Mouse (Mus musculus) midbrain, embryonic 11.5 days (tissue): ENCODE data around the gene Cdkn1a. TPM values are rescaled to one million over a fixed set of nuclear protein-coding genes. Genes with fewer than 3 reads are reported as not detected.
A peak's percentile ranks its signal among the peaks of the same experiment; 100 is the strongest.

Experiments
- ATAC-seq: fragments of 200-750 bp; cut with Nextera tagmentation; 2 replicates; pipeline ENCODE4 v1.8.0; 2017; ENCODE audit warnings: moderate TSS enrichment, moderate library complexity; ENCODE audit not compliant: low FRiP score
- DNase-seq: peaks from one replicate; pipeline ENCODE4 v3.0.0; 2015; ENCODE audit warnings: low spot score; ENCODE audit errors: missing footprints
- H3K27ac ChIP-seq: fragments of 300-500 bp; sonication (generic); 2 replicates; pipeline ENCODE4 v1.5.1; 2014; ENCODE audit warnings: low read depth, low read length
- H3K27me3 ChIP-seq: fragments of 300-500 bp; sonication (generic); 2 replicates; pipeline ENCODE4 v1.6.1; 2014; ENCODE audit warnings: mild to moderate bottlenecking, low read length, moderate library complexity, mixed read lengths; ENCODE audit not compliant: control insufficient read depth, insufficient read depth
- H3K36me3 ChIP-seq: fragments of 300-500 bp; sonication (generic); 2 replicates; pipeline ENCODE4 v1.6.1; 2014; ENCODE audit warnings: mild to moderate bottlenecking, low read length, moderate library complexity, mixed read lengths; ENCODE audit not compliant: control insufficient read depth, insufficient read depth
- H3K4me1 ChIP-seq: fragments of 300-500 bp; sonication (generic); 2 replicates; pipeline ENCODE4 v1.6.1; 2014; ENCODE audit warnings: low read length; ENCODE audit not compliant: control insufficient read depth, insufficient read depth
- H3K4me2 ChIP-seq: fragments of 300-500 bp; sonication (generic); 2 replicates; pipeline ENCODE4 v1.6.1; 2014; ENCODE audit warnings: mild to moderate bottlenecking, moderate library complexity
- H3K4me3 ChIP-seq: fragments of 300-500 bp; sonication (generic); 2 replicates; pipeline ENCODE4 v1.5.1; 2014; ENCODE audit warnings: low read depth, low read length
- H3K9ac ChIP-seq: fragments of 300-500 bp; sonication (generic); 2 replicates; pipeline ENCODE4 v1.6.1; 2014; ENCODE audit warnings: low read length
- H3K9me3 ChIP-seq: fragments of 300-500 bp; sonication (generic); 2 replicates; pipeline ENCODE4 v1.6.1; 2016; ENCODE audit warnings: low read length; ENCODE audit not compliant: control insufficient read depth
- WGBS: fragments of 180-500 bp; shearing (Covaris S2); extraction: QIAGEN DNeasy Blood & Tissue Kit; methylation state at CpG from one replicate; pipeline ENCODE4 v1.1.7; 2014; 5-methylcytosine and 5-hydroxymethylcytosine counted together
- polyA plus RNA-seq: library from polyadenylated mRNA; unstranded; fragments of >200 nt; fragmentation: Nextera tagmentation; extraction: Ambion mirVana; gene quantifications from 2 replicates; pipeline ENCODE4 v1.2.1, GENCODE M21; 2014

Cdkn1a gene
- polyA plus RNA-seq, 1 experiment from 2014 or later: 16.1 TPM

DNA sequence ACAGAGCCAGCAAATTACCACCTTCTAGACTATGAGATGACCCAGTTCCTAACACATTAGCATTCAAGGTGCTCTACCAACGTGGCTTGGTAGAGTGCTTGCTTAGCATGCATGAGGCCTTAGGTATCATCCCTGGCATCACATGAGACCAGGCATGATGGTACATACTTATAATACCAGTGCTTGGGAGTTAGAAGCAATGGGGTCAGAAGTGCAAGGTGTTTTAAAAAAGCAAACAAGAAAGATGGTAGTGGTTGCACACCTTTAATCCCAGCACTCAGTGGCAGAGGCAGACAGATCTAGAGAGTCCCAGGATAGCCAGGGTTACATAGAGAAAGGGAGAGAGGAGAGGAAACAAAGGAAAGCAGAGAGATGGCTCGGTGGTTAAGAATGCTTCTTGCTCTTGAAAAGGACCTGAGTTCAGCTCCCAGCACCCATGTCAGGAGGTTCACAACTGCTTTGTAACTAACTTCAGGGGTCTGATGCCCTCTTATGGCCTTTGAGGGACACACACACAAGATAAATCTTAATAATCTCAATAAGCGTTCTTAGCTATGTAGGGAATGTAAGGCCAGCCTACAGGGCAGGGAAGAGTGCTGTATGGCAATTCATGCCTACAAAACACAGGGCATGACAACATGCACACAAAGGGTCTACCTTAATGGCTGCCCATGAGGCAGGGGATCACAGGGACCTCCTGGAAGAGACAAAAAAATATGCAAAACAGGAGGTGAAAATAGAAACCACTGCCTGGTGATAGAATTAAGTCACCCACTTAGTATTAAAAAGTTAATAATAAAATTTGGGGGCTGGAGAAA is 42.9 kb upstream of the Cdkn1a start:
- no peak for DNase-seq
- Histone ChIP-seq H3K4me1 (no peaks in the 10 kb centered on the region), H3K4me3 (no peak overlapping the region), H3K4me2 (no peak overlapping the region), H3K36me3 (peaks cover 20% of the 10 kb centered on the region), H3K27ac (no peak overlapping the region), H3K9ac (no peak overlapping the region), H3K9me3 (no peaks in the 10 kb centered on the region), H3K27me3 (no peaks in the 10 kb centered on the region)
- 67% methylated on average over 3 of the region's 3 CpGs for WGBS
- no peak for ATAC-seq

GRCm38 (mm10) chr17:29048748-29049507 is 41.8 kb upstream of the Cdkn1a start:
- Histone ChIP-seq H3K9ac (no peak overlapping the region), H3K9me3 (no peaks in the 10 kb centered on the region), H3K4me3 (no peak overlapping the region), H3K4me2 (no peak overlapping the region), H3K4me1 (no peaks in the 10 kb centered on the region), H3K27me3 (no peaks in the 10 kb centered on the region), H3K36me3 (peaks cover 14% of the 10 kb centered on the region), H3K27ac (no peak overlapping the region)
- DNase-seq (peak; percentile 98), ATAC-seq (peak; percentile 49; the same call in 1 of the 2 replicates)
- WGBS: 27% methylated on average over 13 of the region's 13 CpGs

DNA sequence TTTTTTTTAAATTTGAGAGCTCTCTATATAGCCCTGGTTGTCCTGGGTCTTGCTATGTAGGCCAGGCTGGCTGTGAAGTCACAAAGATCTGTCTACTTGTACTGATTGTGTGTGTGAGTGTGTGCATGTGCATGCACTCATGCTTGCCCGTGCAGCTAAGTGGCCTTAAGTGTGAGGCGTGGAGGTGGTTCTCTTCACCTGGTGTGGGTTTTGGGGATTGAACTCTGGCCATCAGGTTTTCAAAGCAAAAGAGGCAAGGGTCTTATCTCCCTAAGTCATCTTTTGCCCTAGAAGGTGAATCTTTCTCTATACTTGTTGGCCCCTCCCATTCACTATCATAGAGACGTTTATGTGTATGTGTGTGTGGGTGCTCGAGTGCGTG is 41.3 kb upstream of the Cdkn1a start:
- H3K9ac ChIP-seq: no peak overlapping the region
- DNase-seq (no peak), ATAC-seq (no peak)
- H3K4me3 ChIP-seq: no peak overlapping the region
- no peaks in the 10 kb centered on the region for H3K27me3 ChIP-seq
- no peaks in the 10 kb centered on the region for H3K4me1 ChIP-seq
- H3K9me3 ChIP-seq: no peaks in the 10 kb centered on the region
- whole genome bisulfite sequencing: 83% methylated on average over 5 of the region's 5 CpGs
- H3K36me3 ChIP-seq: peaks cover 11% of the 10 kb centered on the region
- H3K4me2 ChIP-seq: no peak overlapping the region
- H3K27ac ChIP-seq: no peak overlapping the region

- Histone ChIP-seq H3K27me3 (no peaks in the 10 kb centered on the region), H3K4me3 (no peak overlapping the region), H3K4me1 (no peaks in the 10 kb centered on the region), H3K27ac (no peak overlapping the region), H3K36me3 (peaks cover 10% of the 10 kb centered on the region), H3K4me2 (no peak overlapping the region), H3K9me3 (no peaks in the 10 kb centered on the region), H3K9ac (no peak overlapping the region)
- no peak for DNase-seq
- ATAC-seq: no peak
- WGBS: 91% methylated on average over 7 of the region's 7 CpGs
Measured at GRCm38 (mm10) chr17:29049923-29050322, 40.9 kb upstream of the Cdkn1a start.

DNA sequence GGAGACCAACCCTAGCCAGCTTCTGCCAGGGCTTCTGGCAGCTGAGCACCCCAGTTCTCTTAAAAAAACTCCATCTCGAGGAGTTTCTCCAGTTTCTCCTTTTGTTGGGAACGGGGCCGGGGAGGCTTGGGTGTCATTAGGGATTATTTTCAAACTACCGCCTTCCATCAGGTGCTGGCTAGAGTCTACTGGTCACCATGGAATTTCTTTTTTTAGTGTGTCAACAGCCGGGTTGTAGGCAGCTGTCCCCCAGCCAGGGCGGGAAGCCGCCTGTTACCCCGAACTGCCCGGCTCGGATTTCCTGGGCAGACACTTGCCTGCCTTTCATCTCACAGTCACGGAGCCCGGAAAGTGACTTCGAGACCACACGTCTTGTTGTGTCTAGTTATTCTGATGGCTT is 40.0 kb upstream of the Cdkn1a start:
- 60% methylated on average over 14 of the region's 14 CpGs for WGBS
- Histone ChIP-seq H3K27ac (no peak overlapping the region), H3K9ac (no peak overlapping the region), H3K9me3 (no peaks in the 10 kb centered on the region), H3K36me3 (peaks cover 6% of the 10 kb centered on the region; the same call in 1 of the 2 replicates), H3K27me3 (no peaks in the 10 kb centered on the region), H3K4me1 (no peaks in the 10 kb centered on the region), H3K4me3 (no peak overlapping the region), H3K4me2 (no peak overlapping the region)
- DNase-seq (no peak), ATAC-seq (no peak)

GRCm38 (mm10) chr17:29053067-29053466 is 37.7 kb upstream of the Cdkn1a start:
- no peak overlapping the region for H3K4me3 ChIP-seq
- ATAC-seq: no peak
- no peaks in the 10 kb centered on the region for H3K9me3 ChIP-seq
- no peaks in the 10 kb centered on the region for H3K27me3 ChIP-seq
- no peak for DNase-seq
- H3K4me1 ChIP-seq: peaks cover 5% of the 10 kb centered on the region
- no peak overlapping the region for H3K4me2 ChIP-seq
- WGBS: 88% methylated on average over 6 of the region's 6 CpGs
- no peak overlapping the region for H3K9ac ChIP-seq
- no peaks in the 10 kb centered on the region for H3K36me3 ChIP-seq
- H3K27ac ChIP-seq: no peak overlapping the region

- Histone ChIP-seq H3K9me3 (no peaks in the 10 kb centered on the region), H3K4me2 (no peak overlapping the region), H3K4me3 (no peak overlapping the region), H3K27ac (no peak overlapping the region), H3K4me1 (peaks cover 5% of the 10 kb centered on the region), H3K36me3 (no peaks in the 10 kb centered on the region), H3K27me3 (no peaks in the 10 kb centered on the region), H3K9ac (no peak overlapping the region)
- ATAC-seq (no peak), DNase-seq (no peak)
- WGBS: 80% methylated on average over 7 of the region's 7 CpGs
Measured at GRCm38 (mm10) chr17:29053841-29054240, 36.9 kb upstream of the Cdkn1a start.

GRCm38 (mm10) chr17:29054429-29054828 is 36.3 kb upstream of the Cdkn1a start:
- H3K4me1 ChIP-seq: peaks cover 5% of the 10 kb centered on the region
- ATAC-seq (no peak), DNase-seq (no peak)
- no peak overlapping the region for H3K27ac ChIP-seq
- H3K36me3 ChIP-seq: no peaks in the 10 kb centered on the region
- no peaks in the 10 kb centered on the region for H3K27me3 ChIP-seq
- no peaks in the 10 kb centered on the region for H3K9me3 ChIP-seq
- H3K4me3 ChIP-seq: no peak overlapping the region
- WGBS: 82% methylated on average over 6 of the region's 6 CpGs
- H3K4me2 ChIP-seq: no peak overlapping the region
- H3K9ac ChIP-seq: no peak overlapping the region

DNA sequence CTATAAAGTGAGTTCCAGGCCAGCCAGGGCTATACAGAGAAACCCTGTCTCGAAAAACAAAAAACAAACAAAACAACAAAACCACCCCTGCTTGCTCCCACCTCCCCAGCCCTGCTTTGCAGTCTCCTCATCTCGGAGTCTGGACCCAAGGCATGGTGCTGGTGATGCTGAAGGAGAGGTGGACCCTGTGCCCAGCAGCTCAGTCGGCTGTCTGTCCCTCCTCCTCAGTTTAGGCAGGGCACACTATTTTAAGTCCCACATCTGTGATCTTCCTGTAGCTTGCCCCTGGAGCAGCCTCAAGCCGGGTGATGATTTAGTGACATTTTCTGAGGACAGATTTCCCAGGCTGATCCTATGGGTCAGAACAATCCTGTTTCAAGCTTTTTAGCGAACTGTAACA is 35.2 kb upstream of the Cdkn1a start:
- H3K4me3 ChIP-seq: no peak overlapping the region
- no peak overlapping the region for H3K9ac ChIP-seq
- WGBS: 70% methylated on average over 5 of the region's 5 CpGs
- no peak for DNase-seq
- peaks cover 5% of the 10 kb centered on the region for H3K4me1 ChIP-seq
- no peaks in the 10 kb centered on the region for H3K36me3 ChIP-seq
- H3K4me2 ChIP-seq: no peak overlapping the region
- no peaks in the 10 kb centered on the region for H3K9me3 ChIP-seq
- ATAC-seq: no peak
- no peaks in the 10 kb centered on the region for H3K27me3 ChIP-seq
- no peak overlapping the region for H3K27ac ChIP-seq
